Mouse (Mus musculus): ENCODE data around the gene Srebf1.

- no peak for TF ChIP-seq GATA1 (IDR thresholded peaks at IDR 0.05; ENCODE audit: low read length)
- TF ChIP-seq TAL1 (IDR thresholded peaks at IDR 0.05; ENCODE audit: low read length) = no peak
These were observed 46.8 kb downstream of the Srebf1 start for GRCm38 (mm10) chr11:60175371-60176181.

All from erythroblast, embryonic 14.5 days (primary cell).